Mouse (Mus musculus) forebrain, postnatal 0 days (tissue): ENCODE data around the gene Tmem199. TPM values are rescaled to one million over a fixed set of nuclear protein-coding genes. Genes with fewer than 3 reads are reported as not detected.
A peak's percentile ranks its signal among the peaks of the same experiment; 100 is the strongest.
"Not testable (repeated sequence)": the region's sequence is repeated elsewhere in the genome, so short reads cannot be mapped to it uniquely, and the experiment has no call there.

Experiments used
- ATAC-seq: fragments of 200-750 bp; cut with Nextera tagmentation; 2 replicates; pipeline ENCODE4 v1.8.0; 2017; ENCODE audit warnings: mild to moderate bottlenecking, moderate library complexity
- DNase-seq: peaks from one replicate; pipeline ENCODE4 v3.0.0-alpha.2; 2015
- H3K27ac ChIP-seq: fragments of 300-500 bp; sonication (generic); 2 replicates; pipeline ENCODE4 v1.5.1; 2014; ENCODE audit warnings: low read depth, mild to moderate bottlenecking, antibody characterized with exemption, low read length, moderate library complexity, mixed read lengths
- H3K27me3 ChIP-seq: fragments of 300-500 bp; sonication (generic); 2 replicates; pipeline ENCODE4 v1.6.1; 2014; ENCODE audit warnings: mild to moderate bottlenecking, low read length, mixed read lengths; ENCODE audit not compliant: insufficient read depth
- H3K36me3 ChIP-seq: fragments of 300-500 bp; sonication (generic); 2 replicates; pipeline ENCODE4 v1.6.1; 2014; ENCODE audit warnings: mild to moderate bottlenecking, moderate library complexity; ENCODE audit not compliant: insufficient read depth
- H3K4me1 ChIP-seq: fragments of 300-500 bp; sonication (generic); 2 replicates; pipeline ENCODE4 v1.6.1; 2014; ENCODE audit warnings: antibody characterized with exemption; ENCODE audit not compliant: insufficient read depth
- H3K4me2 ChIP-seq: fragments of 300-500 bp; sonication (generic); 2 replicates; pipeline ENCODE4 v1.6.1; 2014; ENCODE audit warnings: low read depth, mild to moderate bottlenecking, moderate library complexity
- H3K4me3 ChIP-seq: fragments of 300-500 bp; sonication (generic); 2 replicates; pipeline ENCODE4 v1.5.1; 2014; ENCODE audit warnings: low read depth, low read length, mixed read lengths
- H3K9ac ChIP-seq: fragments of 300-500 bp; sonication (generic); 2 replicates; pipeline ENCODE4 v1.6.1; 2014; ENCODE audit warnings: mild to moderate bottlenecking
- H3K9me3 ChIP-seq: fragments of 300-500 bp; sonication (generic); 2 replicates; pipeline ENCODE4 v1.6.1; 2016; ENCODE audit warnings: low read length
- CTCF ChIP-seq: sonication (generic); IDR thresholded peaks from 2 replicates; pipeline ENCODE4 v1.5.1; 2016; ENCODE audit warnings: antibody characterized with exemption, control low read depth, low read depth
- whole genome bisulfite sequencing: fragments of 180-500 bp; shearing (Covaris S2); extraction: QIAGEN DNeasy Blood & Tissue Kit; methylation state at CpG from one replicate; pipeline ENCODE4 v1.1.7; 2014; 5-methylcytosine and 5-hydroxymethylcytosine counted together
- polyA plus RNA-seq: library from polyadenylated mRNA; unstranded; fragments of >200 nt; fragmentation: Nextera tagmentation; extraction: Ambion mirVana; gene quantifications from 2 replicates; pipeline ENCODE4 v1.2.1, GENCODE M21; 2015
- total RNA-seq: library from RNA; depleted of rRNA; stranded (reverse); fragments of >200 nt; gene quantifications from 2 replicates; pipeline ENCODE4 v1.2.3, GENCODE M21; 2014

Tmem199 gene
- total and polyA plus RNA-seq, 2 experiments from 2014 or later, result 64.8 to 84.2 TPM

GRCm38 (mm10) chr11:78536690-78537084, 24.7 kb upstream of the Tmem199 start:
- Histone ChIP-seq H3K4me2 (peak overlapping the region; percentile 77), H3K27me3 (no peaks in the 10 kb centered on the region), H3K4me1 (peaks cover 10% of the 10 kb centered on the region), H3K9ac (peak overlapping the region; percentile 75), H3K9me3 (no peaks in the 10 kb centered on the region), H3K36me3 (peaks cover 21% of the 10 kb centered on the region), H3K4me3 (peak overlapping the region; percentile 65), H3K27ac (peak overlapping the region; percentile 85)
- DNase-seq (no peak), ATAC-seq (no peak)
- TF ChIP-seq CTCF, result no peak
- WGBS, result 3% methylated on average over 14 of the region's 14 CpGs

GRCm38 (mm10) chr11:78536080-78536689, 24.2 kb upstream of the Tmem199 start, which contains the start of the genes Tnfaip1 and Ift20:
TSS of gene Tnfaip1 (minus strand) at chr11:78536332.
TSS of gene Ift20 (plus strand) at chr11:78536361.
- no peaks in the 10 kb centered on the region for H3K27me3 ChIP-seq
- H3K4me2 ChIP-seq, result peak within 1 kb of the TSS; percentile 77
- peaks cover 21% of the 10 kb centered on the region for H3K36me3 ChIP-seq
- H3K4me1 ChIP-seq, result peaks cover 10% of the 10 kb centered on the region
- H3K27ac ChIP-seq, result peak within 1 kb of the TSS; percentile 87
- peak within 1 kb of the TSS; percentile 65 for H3K4me3 ChIP-seq
- TF ChIP-seq CTCF, result 0 out of 2 replicates have a peak, but pooled peaks have one; percentile 9
- under 1% methylated on average over 52 of the region's 52 CpGs for WGBS
- H3K9ac ChIP-seq, result peak within 1 kb of the TSS; percentile 75
- no peaks in the 10 kb centered on the region for H3K9me3 ChIP-seq
- DNase-seq (peak; percentile 98), ATAC-seq (peak; percentile 99)

GRCm38 (mm10) chr11:78535376-78536079, 23.6 kb upstream of the Tmem199 start:
- TF ChIP-seq CTCF, result no peak
- DNase-seq (peak; percentile 41), ATAC-seq (peak; percentile 58)
- H3K4me1 ChIP-seq, result peaks cover 10% of the 10 kb centered on the region
- peaks cover 16% of the 10 kb centered on the region for H3K36me3 ChIP-seq
- H3K9me3 ChIP-seq, result no peaks in the 10 kb centered on the region
- under 1% methylated on average over 23 of the region's 23 CpGs for WGBS
- H3K9ac ChIP-seq, result peak overlapping the region; percentile 68
- H3K4me3 ChIP-seq, result peak overlapping the region; percentile 65
- H3K27me3 ChIP-seq, result no peaks in the 10 kb centered on the region
- H3K4me2 ChIP-seq, result peak overlapping the region; percentile 64
- H3K27ac ChIP-seq, result peak overlapping the region; percentile 87

DNA sequence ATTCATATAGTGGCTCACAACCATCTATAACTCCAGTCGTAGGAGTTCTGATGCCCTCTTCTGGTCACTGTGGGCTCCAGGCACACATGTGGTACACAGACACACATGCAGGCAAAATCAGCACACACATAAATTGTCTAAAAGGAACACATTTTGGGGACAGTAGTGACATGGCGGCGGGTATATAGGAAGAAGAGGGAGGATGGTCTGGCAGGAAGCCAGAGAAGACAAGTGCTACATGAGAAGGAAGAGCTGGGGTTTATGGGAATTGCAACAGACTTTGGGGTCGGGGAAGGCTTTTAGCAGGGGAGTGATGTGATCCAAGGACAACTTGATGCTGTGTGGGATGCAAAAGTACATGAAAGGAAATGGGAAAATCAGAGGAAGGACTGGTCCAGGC, 22.5 kb upstream of the Tmem199 start:
- no peak for ATAC-seq
- H3K4me3 ChIP-seq, result 0 out of 2 replicates have a peak overlapping the region, but pooled peaks have one; percentile 65
- 0 out of 2 replicates have a peak, but pooled peaks have one; percentile 14 for TF ChIP-seq CTCF
- peak overlapping the region; percentile 64 for H3K4me2 ChIP-seq
- H3K27me3 ChIP-seq, result no peaks in the 10 kb centered on the region
- peaks cover 10% of the 10 kb centered on the region for H3K4me1 ChIP-seq
- 87% methylated on average over 4 of the region's 4 CpGs for WGBS
- peaks cover 15% of the 10 kb centered on the region for H3K36me3 ChIP-seq
- H3K27ac ChIP-seq, result no peak overlapping the region
- H3K9ac ChIP-seq, result no peak overlapping the region
- DNase-seq, result no peak
- H3K9me3 ChIP-seq, result no peaks in the 10 kb centered on the region

GRCm38 (mm10) chr11:78531515-78531914, 19.5 kb upstream of the Tmem199 start:
- peaks cover 10% of the 10 kb centered on the region for H3K4me1 ChIP-seq
- not testable (repeated sequence) for H3K4me3 ChIP-seq, DNase-seq, H3K4me2 ChIP-seq, H3K9me3 ChIP-seq, H3K27me3 ChIP-seq, H3K27ac ChIP-seq, H3K9ac ChIP-seq, ATAC-seq
- WGBS, result 91% methylated on average over 10 of the region's 10 CpGs
- H3K36me3 ChIP-seq, result peaks cover 35% of the 10 kb centered on the region

DNA sequence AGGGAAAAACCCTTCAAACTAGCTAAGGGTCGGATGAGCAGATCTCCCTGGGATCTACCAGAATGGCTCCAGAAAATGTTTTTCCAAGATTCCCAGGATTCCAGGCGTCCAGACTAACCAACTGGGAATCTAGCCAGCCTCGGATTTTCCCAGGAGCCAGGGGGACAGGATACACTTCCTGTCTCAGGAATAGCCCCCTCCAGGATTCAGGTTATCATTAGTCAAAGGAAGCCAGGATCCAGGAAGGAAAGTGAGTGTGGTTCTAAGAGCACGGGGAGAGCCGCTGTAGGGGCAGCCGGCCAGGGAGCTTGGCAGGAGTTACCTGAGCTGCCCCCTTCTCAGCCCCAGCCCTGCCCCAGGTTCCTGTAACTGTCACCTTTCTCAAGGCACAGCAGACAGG, 19.1 kb upstream of the Tmem199 start:
- peaks cover 40% of the 10 kb centered on the region for H3K36me3 ChIP-seq
- H3K4me3 ChIP-seq, result no peak overlapping the region
- H3K9ac ChIP-seq, result no peak overlapping the region
- H3K4me2 ChIP-seq, result no peak overlapping the region
- H3K9me3 ChIP-seq, result no peaks in the 10 kb centered on the region
- no peaks in the 10 kb centered on the region for H3K27me3 ChIP-seq
- H3K27ac ChIP-seq, result no peak overlapping the region
- DNase-seq (no peak), ATAC-seq (no peak)
- WGBS, result 78% methylated on average over 6 of the region's 6 CpGs
- TF ChIP-seq CTCF, result no peak
- H3K4me1 ChIP-seq, result peaks cover 10% of the 10 kb centered on the region

- peaks cover 9% of the 10 kb centered on the region for H3K4me1 ChIP-seq
- TF ChIP-seq CTCF, result no peak
- no peaks in the 10 kb centered on the region for H3K27me3 ChIP-seq
- no peaks in the 10 kb centered on the region for H3K9me3 ChIP-seq
- no peak for ATAC-seq
- H3K27ac ChIP-seq, result no peak overlapping the region
- H3K4me2 ChIP-seq, result no peak overlapping the region
- no peak overlapping the region for H3K4me3 ChIP-seq
- no peak for DNase-seq
- no peak overlapping the region for H3K9ac ChIP-seq
- 93% methylated on average over 12 of the region's 12 CpGs for WGBS
- H3K36me3 ChIP-seq, result peaks cover 50% of the 10 kb centered on the region
Measured at GRCm38 (mm10) chr11:78530001-78530400, 18.0 kb upstream of the Tmem199 start.
